Comparison of ENCODE assay signal across 10 mouse cellular contexts in the genomic region with DNA sequence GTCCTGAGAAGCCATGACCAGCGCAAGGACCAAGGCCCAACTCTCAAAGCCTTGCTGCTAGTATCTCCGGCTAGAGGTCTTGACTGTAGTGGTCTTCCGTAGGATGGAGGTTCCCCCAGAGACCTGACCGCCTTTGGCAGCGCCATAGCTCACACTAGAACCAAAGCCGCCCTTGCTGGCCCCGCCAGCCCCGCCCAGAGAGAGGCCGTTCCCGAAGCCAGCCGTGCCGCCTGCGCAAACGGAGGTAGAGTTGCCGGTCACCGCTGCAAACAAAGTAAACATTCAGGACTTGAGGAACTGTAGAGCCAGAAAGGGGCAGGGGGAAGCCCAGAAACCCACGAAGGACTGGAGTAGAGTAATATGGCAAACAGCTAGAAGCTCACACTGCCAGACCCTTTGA. TPM values are rescaled to one million over a fixed set of nuclear protein-coding genes. Genes with fewer than 3 reads are reported as not detected.
DNase-seq lines count a peak whose midpoint lies in the region; ATAC-seq and TF ChIP-seq lines count a peak whose summit lies in the region.
"Had no signal": no experiment of that assay in that cellular context is flagged by ENCODE, and none has a peak within 500 bp of the region (broad histone marks: within the 10 kb centered on the region; RNA-seq: fewer than 3 reads in every experiment).

No protein-coding gene starts in this region.

- no peak for ATAC-seq in hindbrain, embryonic 11.5 days (ENCODE audit: low FRiP score)
- ATAC-seq in limb, embryonic 13.5 days (ENCODE audit: low FRiP score, low read depth) = no peak
- ATAC-seq in midbrain, embryonic 14.5 days (ENCODE audit: low FRiP score, low TSS enrichment) = no peak
- ATAC-seq in frontal cortex, adult (ENCODE audit: low TSS enrichment) = no peak

- TF ChIP-seq CTCF in heart, adult 2 months (IDR thresholded peaks at IDR 0.05) = no peak

- WGBS in heart, adult 2 months = 5% methylated on average over 17 of the region's 17 CpGs
- WGBS in hindbrain, embryonic 11.5 days = 3% methylated on average over 17 of the region's 17 CpGs
- WGBS in limb, embryonic 13.5 days = 6% methylated on average over 17 of the region's 17 CpGs
- 5% methylated on average over 17 of the region's 17 CpGs for WGBS in midbrain, embryonic 14.5 days

- DNase-seq in heart, adult 2 months = peak; percentile 25 to 30
- DNase-seq in heart, adult 9 months (ENCODE audit: low spot score in 2 of 2) = no peak
- DNase-seq in hindbrain, embryonic 11.5 days (ENCODE audit: low spot score) = peak; percentile 50
- peak; percentile 17 for DNase-seq in midbrain, embryonic 14.5 days
- DNase-seq in right cerebral cortex, postnatal 14 days = no peak
- no peak for DNase-seq in cerebellum, postnatal 4 days (ENCODE audit: low spot score in 2 of 2)

- no peak overlapping the region for H3K27ac ChIP-seq in heart, adult 2 months
- no peak overlapping the region for H3K27ac ChIP-seq in hindbrain, embryonic 11.5 days (ENCODE audit: low read depth, low read length)
- no peak overlapping the region for H3K27ac ChIP-seq in limb, embryonic 13.5 days
- H3K27ac ChIP-seq in midbrain, embryonic 14.5 days (replicated peaks; ENCODE audit: low read depth, low read length) = no peak overlapping the region

- no peak for TF ChIP-seq EP300 in heart, adult 2 months (IDR thresholded peaks at IDR 0.05; ENCODE audit: insufficient read depth, low read depth, low read length)

- intact Hi-C loops in heart, adult 2 months (cut with DNase I) = no loop called here

- H3K27me3 ChIP-seq in heart, adult 2 months (ENCODE audit: control insufficient read depth, insufficient read depth, low read length) = no peaks in the 10 kb centered on the region; the same call in 1 of the 2 replicates
- peaks cover 4% of the 10 kb centered on the region; the same call in 1 of the 2 replicates for H3K27me3 ChIP-seq in hindbrain, embryonic 11.5 days (ENCODE audit: control insufficient read depth, insufficient read depth, low read length)
- peaks cover 38% of the 10 kb centered on the region for H3K27me3 ChIP-seq in limb, embryonic 13.5 days
- H3K27me3 ChIP-seq in midbrain, embryonic 14.5 days (ENCODE audit: control insufficient read depth, insufficient read depth, low read length) = no peaks in the 10 kb centered on the region

- H3K36me3 ChIP-seq in heart, adult 2 months (ENCODE audit: control insufficient read depth, insufficient read depth, low read length) = no peaks in the 10 kb centered on the region
- no peaks in the 10 kb centered on the region for H3K36me3 ChIP-seq in hindbrain, embryonic 11.5 days (ENCODE audit: control insufficient read depth, insufficient read depth, low read length)
- H3K36me3 ChIP-seq in limb, embryonic 13.5 days = no peaks in the 10 kb centered on the region
- no peaks in the 10 kb centered on the region for H3K36me3 ChIP-seq in midbrain, embryonic 14.5 days (ENCODE audit: control insufficient read depth, insufficient read depth, low read length)

- H3K79me2 ChIP-seq in heart, adult 2 months (replicated peaks; ENCODE audit: control insufficient read depth, insufficient read depth, low read length) = no peaks in the 10 kb centered on the region

- peak overlapping the region; percentile 10; the same call in 1 of the 2 replicates for H3K4me3 ChIP-seq in heart, adult 2 months
- H3K4me3 ChIP-seq in hindbrain, embryonic 11.5 days (ENCODE audit: low read depth, low read length) = peak overlapping the region; percentile 2; the same call in 1 of the 2 replicates
- H3K4me3 ChIP-seq in limb, embryonic 13.5 days = peak overlapping the region; percentile 24
- H3K4me3 ChIP-seq in midbrain, embryonic 14.5 days (replicated peaks; ENCODE audit: low read depth, low read length) = 0 out of 2 replicates have a peak overlapping the region, but pooled peaks have one; percentile 7

- H3K4me1 ChIP-seq in heart, adult 2 months (ENCODE audit: control insufficient read depth, insufficient read depth, low read length) = no peaks in the 10 kb centered on the region; the same call in 1 of the 2 replicates
- H3K4me1 ChIP-seq in hindbrain, embryonic 11.5 days (replicated peaks; ENCODE audit: control insufficient read depth, insufficient read depth, low read length) = 0 out of 2 replicates have a peak, but pooled peaks cover 2% of the 10 kb centered on the region
- peaks cover 28% of the 10 kb centered on the region for H3K4me1 ChIP-seq in limb, embryonic 13.5 days
- peaks cover 7% of the 10 kb centered on the region; the same call in 1 of the 2 replicates for H3K4me1 ChIP-seq in midbrain, embryonic 14.5 days (ENCODE audit: control insufficient read depth, insufficient read depth, low read length)

- TF ChIP-seq POLR2A in heart, adult 2 months (IDR thresholded peaks at IDR 0.05; ENCODE audit: insufficient read depth, low read depth, low read length) = no peak

- H3K9me3 ChIP-seq in hindbrain, embryonic 11.5 days (ENCODE audit: control insufficient read depth, low read length) = no peaks in the 10 kb centered on the region
- no peaks in the 10 kb centered on the region for H3K9me3 ChIP-seq in limb, embryonic 13.5 days
- H3K9me3 ChIP-seq in midbrain, embryonic 14.5 days (ENCODE audit: control insufficient read depth, low read length) = no peaks in the 10 kb centered on the region

- H3K9ac ChIP-seq in heart, adult 2 months (ENCODE audit: low read depth, low read length) = no peak overlapping the region
- peak overlapping the region; percentile 0; the same call in 1 of the 2 replicates for H3K9ac ChIP-seq in hindbrain, embryonic 11.5 days (ENCODE audit: low read depth, low read length)
- H3K9ac ChIP-seq in limb, embryonic 13.5 days = peak overlapping the region; percentile 35; the same call in 1 of the 2 replicates
- 0 out of 2 replicates have a peak overlapping the region, but pooled peaks have one; percentile 6 for H3K9ac ChIP-seq in midbrain, embryonic 14.5 days (replicated peaks; ENCODE audit: low read length)

- peak overlapping the region; percentile 35 for H3K4me2 ChIP-seq in hindbrain, embryonic 11.5 days (replicated peaks; ENCODE audit: low read depth, low read length)
- H3K4me2 ChIP-seq in limb, embryonic 13.5 days (replicated peaks) = peak overlapping the region; percentile 52
- H3K4me2 ChIP-seq in midbrain, embryonic 14.5 days (ENCODE audit: low read length) = peak overlapping the region; percentile 36

RNA-seq across cellular contexts. Expression of gene Krt4, which starts 5.1 kb away (rescaled TPM):
- not detected for total RNA-seq in heart, adult 2 months (2021)
- 0.43 TPM in 1 of 2 replicates, not detected in the other for polyA plus RNA-seq in heart, adult 2 months (2012; rRNA removed)
- polyA plus RNA-seq in hindbrain, embryonic 11.5 days (2014; fragmentation: Nextera tagmentation; extraction: Ambion mirVana) = not detected in 2 replicates
- polyA plus RNA-seq in limb, embryonic 13.5 days (2015; fragmentation: Nextera tagmentation; extraction: Ambion mirVana) = 4.1 and 6.3 TPM in 2 replicates
- not detected in 2 replicates for polyA plus RNA-seq in midbrain, embryonic 14.5 days (2014; fragmentation: Nextera tagmentation; extraction: Ambion mirVana)
- polyA plus RNA-seq: C2C12 had no signal

RNA-seq across cellular contexts. Expression of gene Krt79, which starts 10.5 kb away (rescaled TPM):
- total RNA-seq in heart, adult 2 months (2021) = under 1 TPM in 1 of 2 experiments, not detected in 1; 0.27 TPM
- 1.5 and 2.3 TPM in 2 replicates for polyA plus RNA-seq in heart, adult 2 months (2012; rRNA removed)
- 0.27 TPM in 1 of 2 replicates, not detected in the other for polyA plus RNA-seq in hindbrain, embryonic 11.5 days (2014; fragmentation: Nextera tagmentation; extraction: Ambion mirVana)
- 0.15 and 0.20 TPM in 2 replicates for polyA plus RNA-seq in limb, embryonic 13.5 days (2015; fragmentation: Nextera tagmentation; extraction: Ambion mirVana)
- 0.45 and 0.69 TPM in 2 replicates for polyA plus RNA-seq in midbrain, embryonic 14.5 days (2014; fragmentation: Nextera tagmentation; extraction: Ambion mirVana)
- total RNA-seq: neutrophil, adult 5-6 weeks had no signal

RNA-seq across cellular contexts. Expression of gene Krt78, which starts 24.4 kb away (rescaled TPM):
- total RNA-seq in heart, adult 2 months (2021) = under 1 TPM in 1 of 2 experiments, not detected in 1; 0.08 TPM
- not detected in 2 replicates for polyA plus RNA-seq in heart, adult 2 months (2012; rRNA removed)
- polyA plus RNA-seq in hindbrain, embryonic 11.5 days (2014; fragmentation: Nextera tagmentation; extraction: Ambion mirVana) = 0.11 TPM in 1 of 2 replicates, not detected in the other
- 0.06 TPM in 1 of 2 replicates, not detected in the other for polyA plus RNA-seq in limb, embryonic 13.5 days (2015; fragmentation: Nextera tagmentation; extraction: Ambion mirVana)
- not detected in 2 replicates for polyA plus RNA-seq in midbrain, embryonic 14.5 days (2014; fragmentation: Nextera tagmentation; extraction: Ambion mirVana)
- total RNA-seq: neutrophil, adult 5-6 weeks had no signal
- polyA plus RNA-seq: C2C12 had no signal

RNA-seq across cellular contexts. Expression of gene Krt76, which starts 36.9 kb away (rescaled TPM):
- not detected for total RNA-seq in heart, adult 2 months (2021)
- polyA plus RNA-seq in heart, adult 2 months (2012; rRNA removed) = not detected in 2 replicates
- not detected in 2 replicates for polyA plus RNA-seq in hindbrain, embryonic 11.5 days (2014; fragmentation: Nextera tagmentation; extraction: Ambion mirVana)
- polyA plus RNA-seq in limb, embryonic 13.5 days (2015; fragmentation: Nextera tagmentation; extraction: Ambion mirVana) = not detected in 2 replicates
- not detected in 2 replicates for polyA plus RNA-seq in midbrain, embryonic 14.5 days (2014; fragmentation: Nextera tagmentation; extraction: Ambion mirVana)
- total RNA-seq: neutrophil, adult 5-6 weeks had no signal
- polyA plus RNA-seq: C2C12 had no signal

Comparison
In these comparisons a context has a peak if more than half of its experiments do, and no peak if none do; other contexts are left out.
1. DNase-seq: peak in heart, adult 2 months (2 of 2), hindbrain, embryonic 11.5 days (single experiment) and midbrain, embryonic 14.5 days (single experiment); none in heart, adult 9 months (0 of 2), right cerebral cortex, postnatal 14 days (single experiment) and cerebellum, postnatal 4 days (0 of 2).
2. Peak in every context shown above with its lines, with median percentiles within 50 percentile points of each other: H3K4me3 ChIP-seq and H3K4me2 ChIP-seq.